Mouse (Mus musculus): Measurements from ENCODE around the gene Lmtk3. TPM values are rescaled to one million over a fixed set of nuclear protein-coding genes. Genes with fewer than 3 reads are reported as not detected.
A peak's percentile ranks its signal among the peaks of the same experiment; 100 is the strongest.

Gene Lmtk3
- polyA plus RNA-seq (2012; ENCODE audit: insufficient read depth, low replicate concordance): 0.67 and 0.79 TPM in 2 replicates

GRCm38 (mm10) chr7:45783511-45784091 is at the start of gene Lmtk3:
Lmtk3 (plus strand) TSS chr7:45783738.
- H3K4me1 ChIP-seq: peaks cover 61% of the 10 kb centered on the region
- H3K4me3 ChIP-seq (replicated peaks): peak within 1 kb of the TSS; percentile 92
- H3K36me3 ChIP-seq (replicated peaks; ENCODE audit: low read length): no peaks in the 10 kb centered on the region
- TF ChIP-seq GATA1 (IDR thresholded peaks at IDR 0.05; ENCODE audit: borderline replicate concordance, low read length): no peak
- TF ChIP-seq FLI1 (IDR thresholded peaks at IDR 0.05; ENCODE audit: low read length): no peak
- H3K27me3 ChIP-seq (replicated peaks): peaks cover 92% of the 10 kb centered on the region
- H3K9me3 ChIP-seq: no peaks in the 10 kb centered on the region

- no peaks in the 10 kb centered on the region for H3K9me3 ChIP-seq
- no peak overlapping the region for H3K4me3 ChIP-seq (replicated peaks)
- TF ChIP-seq FLI1 (IDR thresholded peaks at IDR 0.05; ENCODE audit: low read length) (no peak), GATA1 (IDR thresholded peaks at IDR 0.05; ENCODE audit: borderline replicate concordance, low read length) (no peak)
- no peaks in the 10 kb centered on the region for H3K36me3 ChIP-seq (replicated peaks; ENCODE audit: low read length)
- peaks cover 24% of the 10 kb centered on the region for H3K27me3 ChIP-seq (replicated peaks)
- H3K4me1 ChIP-seq: peaks cover 24% of the 10 kb centered on the region
Measured at GRCm38 (mm10) chr7:45739162-45739763, 44.3 kb upstream of the Lmtk3 start.

DNA sequence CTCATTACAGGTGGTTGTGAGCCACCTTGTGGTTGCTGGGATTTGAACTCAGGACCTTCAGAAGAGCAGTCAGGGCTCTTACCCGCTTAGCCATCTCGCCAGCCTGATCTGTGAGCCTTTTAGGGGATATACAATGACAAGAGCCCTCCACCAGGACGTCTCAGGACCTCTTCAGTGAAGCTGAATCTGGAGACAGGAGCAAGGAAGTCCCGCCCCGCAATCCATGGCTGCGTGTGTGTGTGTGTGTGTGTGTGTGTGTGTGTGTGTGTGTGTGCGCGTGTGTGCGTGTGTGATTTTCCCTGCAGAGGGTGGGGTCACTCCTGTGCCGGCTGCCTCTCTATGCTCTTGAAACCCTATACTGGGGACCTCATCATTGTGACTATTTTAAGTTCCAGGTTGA is 43.7 kb upstream of the Lmtk3 start:
- Histone ChIP-seq H3K4me1 (peaks cover 24% of the 10 kb centered on the region), H3K4me3 (replicated peaks) (no peak overlapping the region), H3K9me3 (no peaks in the 10 kb centered on the region), H3K36me3 (replicated peaks; ENCODE audit: low read length) (no peaks in the 10 kb centered on the region), H3K27me3 (replicated peaks) (peaks cover 27% of the 10 kb centered on the region)
- no peak for TF ChIP-seq GATA1 (IDR thresholded peaks at IDR 0.05; ENCODE audit: borderline replicate concordance, low read length)

GRCm38 (mm10) chr7:45741308-45741707 is 42.2 kb upstream of the Lmtk3 start:
- Histone ChIP-seq H3K4me1 (peaks cover 24% of the 10 kb centered on the region), H3K4me3 (replicated peaks) (peak overlapping the region; percentile 90), H3K9me3 (peaks cover under 1% of the 10 kb centered on the region; the same call in 1 of the 2 replicates), H3K27me3 (replicated peaks) (peaks cover 33% of the 10 kb centered on the region), H3K36me3 (replicated peaks; ENCODE audit: low read length) (no peaks in the 10 kb centered on the region)
- TF ChIP-seq FLI1 (IDR thresholded peaks at IDR 0.05; ENCODE audit: low read length) (no peak), GATA1 (IDR thresholded peaks at IDR 0.05; ENCODE audit: borderline replicate concordance, low read length) (no peak)

DNA sequence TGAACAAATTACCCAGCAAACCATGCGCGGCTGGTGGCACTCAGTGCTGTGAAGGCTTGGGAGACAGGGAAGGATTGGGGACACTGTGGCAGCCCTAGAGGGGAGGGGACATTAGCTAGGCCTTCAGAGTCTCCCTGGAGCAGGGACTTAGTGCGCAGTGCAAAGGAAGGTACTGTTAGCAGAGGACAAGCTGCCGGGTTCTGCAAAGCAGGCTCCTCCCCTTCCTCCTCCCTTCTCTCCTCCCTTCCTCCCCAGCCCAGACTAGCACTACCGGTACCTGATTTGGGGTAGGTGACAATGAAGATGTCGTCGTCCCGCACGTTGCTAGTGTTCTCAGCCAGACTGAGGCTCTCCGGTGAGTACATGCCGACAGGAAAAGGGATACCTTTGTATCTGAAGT is 41.8 kb upstream of the Lmtk3 start:
- Histone ChIP-seq H3K4me1 (peaks cover 24% of the 10 kb centered on the region), H3K4me3 (replicated peaks) (peak overlapping the region; percentile 90)

GRCm38 (mm10) chr7:45742338-45742737 is 41.2 kb upstream of the Lmtk3 start:
- peaks cover 37% of the 10 kb centered on the region for H3K27me3 ChIP-seq (replicated peaks)
- H3K36me3 ChIP-seq (replicated peaks; ENCODE audit: low read length): no peaks in the 10 kb centered on the region
- TF ChIP-seq FLI1 (IDR thresholded peaks at IDR 0.05; ENCODE audit: low read length): no peak
- TF ChIP-seq GATA1 (IDR thresholded peaks at IDR 0.05; ENCODE audit: borderline replicate concordance, low read length): no peak
- peaks cover 8% of the 10 kb centered on the region for H3K9me3 ChIP-seq
- peaks cover 24% of the 10 kb centered on the region for H3K4me1 ChIP-seq
- peak overlapping the region; percentile 90 for H3K4me3 ChIP-seq (replicated peaks)

More for the DNA sequence above, 41.8 kb upstream of the Lmtk3 start:
- no peak for TF ChIP-seq FLI1 (IDR thresholded peaks at IDR 0.05; ENCODE audit: low read length)
- TF ChIP-seq GATA1 (IDR thresholded peaks at IDR 0.05; ENCODE audit: borderline replicate concordance, low read length): no peak
- Histone ChIP-seq H3K9me3 (peaks cover 5% of the 10 kb centered on the region), H3K27me3 (replicated peaks) (peaks cover 33% of the 10 kb centered on the region), H3K36me3 (replicated peaks; ENCODE audit: low read length) (no peaks in the 10 kb centered on the region)

- H3K36me3 ChIP-seq (replicated peaks; ENCODE audit: low read length): no peaks in the 10 kb centered on the region
- TF ChIP-seq GATA1 (IDR thresholded peaks at IDR 0.05; ENCODE audit: borderline replicate concordance, low read length): no peak
- H3K27me3 ChIP-seq (replicated peaks): peaks cover 45% of the 10 kb centered on the region
- H3K9me3 ChIP-seq: peaks cover 8% of the 10 kb centered on the region
- H3K4me1 ChIP-seq: peaks cover 44% of the 10 kb centered on the region
- no peak overlapping the region for H3K4me3 ChIP-seq (replicated peaks)
Measured at GRCm38 (mm10) chr7:45744387-45744786, 39.2 kb upstream of the Lmtk3 start.

DNA sequence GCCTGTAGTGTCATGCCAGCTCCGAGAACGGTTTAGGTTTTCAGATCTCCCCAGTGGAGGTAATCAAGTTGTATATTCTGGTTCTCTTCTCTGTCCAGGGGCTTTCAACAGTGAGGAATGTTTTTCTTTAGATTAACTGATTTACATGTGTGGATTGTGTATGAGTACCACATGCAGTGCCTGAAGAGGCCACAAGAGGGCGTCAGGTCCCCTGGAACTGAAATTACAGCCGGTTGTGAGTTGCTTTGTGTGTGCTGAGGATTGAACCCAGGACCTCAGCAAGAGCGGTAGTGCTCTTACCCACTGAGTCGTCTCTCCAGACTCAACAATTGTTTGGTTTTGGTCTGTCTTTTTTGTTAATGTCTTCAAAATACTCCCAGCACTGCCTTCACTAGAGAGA is 37.0 kb upstream of the Lmtk3 start:
- H3K27me3 ChIP-seq (replicated peaks): peaks cover 41% of the 10 kb centered on the region
- H3K4me3 ChIP-seq (replicated peaks): no peak overlapping the region
- H3K4me1 ChIP-seq: peaks cover 49% of the 10 kb centered on the region
- peaks cover 8% of the 10 kb centered on the region for H3K9me3 ChIP-seq
- no peaks in the 10 kb centered on the region for H3K36me3 ChIP-seq (replicated peaks; ENCODE audit: low read length)
- TF ChIP-seq GATA1 (IDR thresholded peaks at IDR 0.05; ENCODE audit: borderline replicate concordance, low read length) (no peak), FLI1 (IDR thresholded peaks at IDR 0.05; ENCODE audit: low read length) (no peak)

- H3K27me3 ChIP-seq (replicated peaks): peaks cover 33% of the 10 kb centered on the region
- H3K4me1 ChIP-seq: peaks cover 40% of the 10 kb centered on the region
- H3K4me3 ChIP-seq (replicated peaks): no peak overlapping the region
- H3K36me3 ChIP-seq (replicated peaks; ENCODE audit: low read length): no peaks in the 10 kb centered on the region
- TF ChIP-seq FLI1 (IDR thresholded peaks at IDR 0.05; ENCODE audit: low read length) (no peak), GATA1 (IDR thresholded peaks at IDR 0.05; ENCODE audit: borderline replicate concordance, low read length) (no peak)
- H3K9me3 ChIP-seq: peaks cover 8% of the 10 kb centered on the region
Measured at GRCm38 (mm10) chr7:45747450-45747849, 36.1 kb upstream of the Lmtk3 start.

GRCm38 (mm10) chr7:45748110-45748509 is 35.4 kb upstream of the Lmtk3 start:
- Histone ChIP-seq H3K36me3 (replicated peaks; ENCODE audit: low read length) (no peaks in the 10 kb centered on the region), H3K4me1 (peaks cover 33% of the 10 kb centered on the region), H3K27me3 (replicated peaks) (peaks cover 36% of the 10 kb centered on the region), H3K4me3 (replicated peaks) (no peak overlapping the region), H3K9me3 (peaks cover 8% of the 10 kb centered on the region)
- TF ChIP-seq GATA1 (IDR thresholded peaks at IDR 0.05; ENCODE audit: borderline replicate concordance, low read length) (no peak), FLI1 (IDR thresholded peaks at IDR 0.05; ENCODE audit: low read length) (no peak)
